Mouse (Mus musculus) liver, postnatal 0 days (tissue): ENCODE measurements around the gene Drd4.

Experiments
- CTCF ChIP-seq: sonication (generic); IDR thresholded peaks from 2 replicates; pipeline ENCODE4 v1.5.1; 2016; ENCODE audit warnings: antibody characterized with exemption, low read depth
- EP300 ChIP-seq: IDR thresholded peaks from 2 replicates; pipeline ENCODE4 v1.6.1; 2016; ENCODE audit warnings: antibody characterized with exemption, low read depth, mild to moderate bottlenecking

DNA sequence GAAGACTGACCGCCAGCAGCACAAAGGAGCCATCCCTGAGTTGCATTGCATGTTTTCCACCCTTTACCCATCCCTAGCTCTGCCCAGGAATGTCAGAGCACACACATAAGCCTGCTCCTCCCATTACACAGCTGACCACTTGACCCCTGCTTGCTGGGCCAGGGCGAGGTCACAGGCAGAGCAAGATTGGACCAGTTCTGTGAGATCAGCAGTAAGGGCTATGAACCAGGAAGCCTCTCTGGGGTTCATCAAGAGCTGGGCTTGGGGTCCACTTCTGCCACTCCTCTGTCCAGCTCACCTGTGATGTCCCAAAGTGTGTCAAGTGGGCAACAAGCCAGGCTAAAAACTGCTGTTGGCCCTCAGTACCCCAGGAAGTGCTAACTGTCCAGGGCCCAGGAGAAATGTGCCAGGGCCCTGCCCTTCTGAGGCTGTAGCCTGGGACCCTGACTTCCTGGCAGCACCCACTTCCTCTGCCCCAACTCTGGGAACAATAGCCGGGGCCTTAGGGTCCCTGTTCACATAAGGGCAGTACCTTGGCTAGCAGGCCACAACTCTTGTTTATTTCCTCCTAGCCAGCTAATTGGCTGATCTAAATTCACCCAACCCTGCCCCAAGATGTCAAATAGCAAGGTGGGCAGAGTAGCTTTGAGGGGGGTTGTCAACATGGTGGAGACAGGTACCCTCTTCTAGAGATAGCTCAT lies 46.1 kb downstream of the Drd4 start:
- TF ChIP-seq CTCF: no peak
- TF ChIP-seq EP300: no peak
